Mouse (Mus musculus) heart, embryonic 12.5 days (tissue): Measurements from ENCODE around the gene Tbc1d16. TPM values are rescaled to one million over a fixed set of nuclear protein-coding genes. Genes with fewer than 3 reads are reported as not detected.
A peak's percentile ranks its signal among the peaks of the same experiment; 100 is the strongest.

Source experiments
- ATAC-seq: fragments of 200-750 bp; cut with Nextera tagmentation; 2 replicates; pipeline ENCODE4 v1.8.0; 2017; ENCODE audit warnings: moderate TSS enrichment, moderate library complexity; ENCODE audit not compliant: insufficient number of reproducible peaks, low FRiP score
- H3K27ac ChIP-seq: fragments of 300-500 bp; sonication (generic); 2 replicates; pipeline ENCODE4 v1.5.1; 2016; ENCODE audit warnings: mild to moderate bottlenecking, moderate library complexity; ENCODE audit not compliant: poor library complexity, severe bottlenecking
- H3K27me3 ChIP-seq: fragments of 300-500 bp; sonication (generic); replicated peaks from 2 replicates; pipeline ENCODE4 v1.6.1; 2016; ENCODE audit warnings: mild to moderate bottlenecking, moderate library complexity
- H3K36me3 ChIP-seq: fragments of 300-500 bp; sonication (generic); 2 replicates; pipeline ENCODE4 v1.6.1; 2016; ENCODE audit warnings: mild to moderate bottlenecking, moderate library complexity
- H3K4me1 ChIP-seq: fragments of 300-500 bp; sonication (generic); replicated peaks from 2 replicates; pipeline ENCODE4 v1.6.1; 2016; ENCODE audit warnings: mild to moderate bottlenecking
- H3K4me2 ChIP-seq: fragments of 300-500 bp; sonication (generic); 2 replicates; pipeline ENCODE4 v1.6.1; 2016; ENCODE audit warnings: mild to moderate bottlenecking, moderate library complexity
- H3K4me3 ChIP-seq: fragments of 300-500 bp; sonication (generic); 2 replicates; pipeline ENCODE4 v1.5.1; 2016; ENCODE audit warnings: mild to moderate bottlenecking
- H3K9ac ChIP-seq: fragments of 300-500 bp; sonication (generic); 2 replicates; pipeline ENCODE4 v1.6.1; 2016; ENCODE audit warnings: mild to moderate bottlenecking, moderate library complexity
- H3K9me3 ChIP-seq: fragments of 300-500 bp; sonication (generic); replicated peaks from 2 replicates; pipeline ENCODE4 v1.6.1; 2016; ENCODE audit warnings: mild to moderate bottlenecking, moderate library complexity
- WGBS: fragments of 180-500 bp; shearing (Covaris S2); methylation state at CpG from one replicate; pipeline ENCODE4 v1.1.7; 2016; 5-methylcytosine and 5-hydroxymethylcytosine counted together
- polyA plus RNA-seq: library from polyadenylated mRNA; unstranded; fragments of >200 nt; fragmentation: Nextera tagmentation; extraction: Ambion mirVana; gene quantifications from 2 replicates; pipeline ENCODE4 v1.2.1, GENCODE M21; 2016

Tbc1d16 gene
- polyA plus RNA-seq, 1 experiment from 2014 or later = 7.5 TPM

DNA sequence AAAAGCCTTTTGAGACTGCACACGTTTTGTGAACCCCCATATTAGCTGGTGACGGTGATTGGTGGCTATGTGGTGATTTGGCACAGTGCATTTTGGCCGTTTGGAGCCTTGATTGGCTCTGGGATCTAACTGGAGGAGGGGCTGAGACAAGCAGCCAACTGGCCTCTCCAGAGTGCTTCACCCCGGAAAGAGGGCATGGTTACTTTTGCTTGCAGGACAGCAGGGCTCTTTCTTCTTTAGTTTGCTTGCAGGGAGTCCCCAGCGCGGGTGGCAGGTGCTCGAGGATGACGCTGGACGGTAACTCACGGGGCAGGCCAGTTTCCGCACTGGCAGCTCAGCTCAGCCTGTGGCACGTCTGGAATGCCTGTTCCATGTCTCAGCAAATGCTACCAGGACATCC is 101.2 kb downstream of the Tbc1d16 start:
- Histone ChIP-seq H3K27me3 (peaks cover 23% of the 10 kb centered on the region), H3K27ac (peak overlapping the region; percentile 3), H3K36me3 (no peaks in the 10 kb centered on the region), H3K4me2 (no peak overlapping the region), H3K9me3 (no peaks in the 10 kb centered on the region), H3K9ac (0 out of 2 replicates have a peak overlapping the region, but pooled peaks have one; percentile 9), H3K4me1 (peaks cover 63% of the 10 kb centered on the region), H3K4me3 (no peak overlapping the region)
- WGBS = 35% methylated on average over 12 of the region's 12 CpGs
- ATAC-seq = no peak

DNA sequence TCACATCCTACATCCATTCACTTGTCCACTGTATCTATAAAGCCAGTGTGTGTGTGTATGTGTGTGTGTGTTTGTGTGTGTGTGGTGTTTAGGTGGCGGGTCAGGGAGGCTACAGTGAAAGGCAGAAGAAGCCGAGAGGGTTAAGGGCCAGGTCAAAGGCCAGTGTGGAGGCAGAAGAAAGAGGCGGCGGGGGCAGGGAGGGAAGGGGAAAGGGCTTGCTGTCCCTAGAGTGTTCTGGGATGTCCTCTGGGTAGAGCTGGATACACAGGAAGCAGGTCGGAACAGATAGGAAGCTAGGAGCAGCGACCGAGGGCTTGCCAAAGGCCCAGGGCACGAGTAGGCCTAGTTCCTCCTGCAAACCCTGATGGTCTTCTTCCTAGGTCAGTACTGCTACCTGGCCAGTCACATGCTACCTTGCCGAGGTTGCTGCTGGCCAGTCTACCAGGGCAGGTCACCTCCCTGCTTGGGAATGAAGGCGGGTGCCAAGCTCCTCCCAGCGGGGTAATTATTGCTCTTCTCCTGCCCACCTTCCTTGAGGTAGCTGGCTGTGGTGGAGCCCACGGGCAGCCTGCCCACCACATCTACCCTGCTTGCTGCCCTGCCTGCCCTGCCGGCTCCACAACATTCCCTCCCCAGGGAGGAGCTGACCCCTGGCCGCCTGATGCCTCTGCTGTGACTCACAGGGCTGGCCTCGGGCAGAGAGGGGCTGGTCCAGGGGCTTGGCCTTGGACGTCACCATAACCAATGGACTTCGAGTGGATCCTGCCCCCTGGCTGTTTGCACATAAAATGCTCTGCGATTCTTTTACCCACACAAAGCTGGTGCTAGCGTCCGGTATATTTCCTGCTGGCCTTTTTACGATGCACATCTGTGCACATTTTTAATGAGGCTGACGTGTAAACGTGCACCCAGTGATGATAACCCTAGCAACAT is 102.1 kb downstream of the Tbc1d16 start:
- 38% methylated on average over 23 of the region's 23 CpGs for WGBS
- Histone ChIP-seq H3K4me1 (peaks cover 63% of the 10 kb centered on the region), H3K4me3 (no peak overlapping the region), H3K9ac (no peak overlapping the region), H3K27me3 (peaks cover 23% of the 10 kb centered on the region), H3K36me3 (no peaks in the 10 kb centered on the region), H3K4me2 (peak overlapping the region; percentile 43), H3K9me3 (no peaks in the 10 kb centered on the region), H3K27ac (no peak overlapping the region)
- ATAC-seq = peak; percentile 83

DNA sequence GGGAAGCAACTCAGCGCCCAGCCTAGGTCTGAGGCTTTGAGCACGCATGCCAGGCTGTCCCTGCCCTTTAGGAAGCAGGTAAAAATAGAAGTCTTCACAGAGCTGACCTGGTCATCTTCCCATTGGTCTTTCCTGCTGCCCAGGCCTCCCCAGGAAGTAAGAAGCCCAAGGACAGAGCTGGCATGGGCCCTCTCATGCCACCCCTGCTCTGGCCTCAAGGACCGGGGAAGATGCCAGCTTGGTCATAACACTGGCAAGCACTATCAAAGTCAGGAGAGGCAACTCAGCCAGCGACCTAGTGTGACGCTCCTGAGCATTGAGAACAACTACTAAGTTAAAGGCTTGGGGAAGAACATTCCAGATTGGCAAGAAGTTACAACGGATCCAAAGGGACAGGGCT is 103.8 kb downstream of the Tbc1d16 start:
- Histone ChIP-seq H3K27me3 (peaks cover 20% of the 10 kb centered on the region), H3K4me3 (no peak overlapping the region), H3K9me3 (no peaks in the 10 kb centered on the region), H3K36me3 (no peaks in the 10 kb centered on the region), H3K9ac (no peak overlapping the region), H3K4me1 (peaks cover 51% of the 10 kb centered on the region), H3K27ac (no peak overlapping the region), H3K4me2 (no peak overlapping the region)
- no peak for ATAC-seq
- 80% methylated on average over 6 of the region's 6 CpGs for WGBS

GRCm38 (mm10) chr11:119123522-119124319 is 104.6 kb downstream of the Tbc1d16 start:
- H3K4me2 ChIP-seq = no peak overlapping the region
- H3K4me3 ChIP-seq = no peak overlapping the region
- no peak overlapping the region for H3K9ac ChIP-seq
- no peak overlapping the region for H3K27ac ChIP-seq
- peaks cover 50% of the 10 kb centered on the region for H3K4me1 ChIP-seq
- no peak for ATAC-seq
- 56% methylated on average over 5 of the region's 5 CpGs for WGBS
- peaks cover 19% of the 10 kb centered on the region for H3K27me3 ChIP-seq
- H3K9me3 ChIP-seq = no peaks in the 10 kb centered on the region
- H3K36me3 ChIP-seq = no peaks in the 10 kb centered on the region

GRCm38 (mm10) chr11:119122396-119122795 is 105.9 kb downstream of the Tbc1d16 start:
- Histone ChIP-seq H3K4me2 (no peak overlapping the region), H3K9ac (no peak overlapping the region), H3K4me3 (no peak overlapping the region), H3K27me3 (peaks cover 21% of the 10 kb centered on the region), H3K9me3 (no peaks in the 10 kb centered on the region), H3K27ac (no peak overlapping the region), H3K36me3 (no peaks in the 10 kb centered on the region), H3K4me1 (peaks cover 48% of the 10 kb centered on the region)
- ATAC-seq = no peak
- 71% methylated on average over 5 of the region's 5 CpGs for WGBS

- H3K27me3 ChIP-seq = peaks cover 21% of the 10 kb centered on the region
- H3K4me2 ChIP-seq = no peak overlapping the region
- no peaks in the 10 kb centered on the region for H3K36me3 ChIP-seq
- H3K27ac ChIP-seq = no peak overlapping the region
- WGBS = 30% methylated on average over 7 of the region's 7 CpGs
- ATAC-seq = no peak
- H3K4me3 ChIP-seq = no peak overlapping the region
- H3K4me1 ChIP-seq = peaks cover 28% of the 10 kb centered on the region
- no peak overlapping the region for H3K9ac ChIP-seq
- H3K9me3 ChIP-seq = no peaks in the 10 kb centered on the region
These were observed 109.4 kb downstream of the Tbc1d16 start for GRCm38 (mm10) chr11:119118905-119119304.

DNA sequence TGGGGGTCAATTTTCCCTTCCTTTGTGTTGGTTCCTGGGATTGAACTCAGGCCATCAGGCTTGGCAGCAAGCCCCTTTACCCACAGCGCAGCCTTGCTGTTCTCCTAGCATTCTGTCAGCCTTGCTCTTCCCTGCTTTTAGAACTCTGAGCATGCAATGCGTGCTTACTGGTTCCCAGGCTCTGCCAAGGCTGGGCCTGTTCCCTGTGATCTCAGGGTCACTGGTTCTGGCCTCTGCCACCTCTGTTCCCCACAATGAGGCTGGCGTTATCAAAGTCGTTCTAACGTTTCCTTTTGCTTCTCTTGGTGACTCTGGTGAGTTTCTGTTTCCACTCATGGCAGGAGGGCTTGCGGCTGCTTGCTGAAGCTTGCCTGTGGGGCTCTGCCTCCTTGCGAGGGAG is 110.4 kb downstream of the Tbc1d16 start:
- ATAC-seq = no peak
- no peak overlapping the region for H3K27ac ChIP-seq
- H3K27me3 ChIP-seq = peaks cover 21% of the 10 kb centered on the region

DNA sequence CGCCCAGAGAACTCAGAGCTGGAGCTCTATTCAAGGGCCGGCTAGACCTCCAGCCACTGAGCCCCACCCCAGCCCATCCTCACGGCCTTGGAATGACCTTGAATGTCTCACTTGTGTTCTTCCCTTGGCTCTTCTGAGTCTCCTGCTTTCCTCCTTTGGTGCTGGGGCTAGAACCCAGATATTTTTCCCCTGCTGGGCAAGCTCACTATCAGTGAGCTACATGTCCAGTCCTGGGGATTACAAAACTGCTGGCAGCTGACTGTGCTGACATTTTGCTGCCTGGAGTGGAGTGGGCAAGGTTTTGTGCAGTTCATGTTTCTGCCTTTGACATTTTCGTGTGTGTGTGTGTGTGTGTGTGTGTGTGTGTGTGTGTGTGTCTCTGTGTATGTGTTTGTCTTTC is 111.3 kb downstream of the Tbc1d16 start:
- peaks cover 26% of the 10 kb centered on the region for H3K4me1 ChIP-seq
- ATAC-seq = no peak
- H3K9me3 ChIP-seq = 0 out of 2 replicates have a peak, but pooled peaks cover 7% of the 10 kb centered on the region
- no peak overlapping the region for H3K27ac ChIP-seq
- peaks cover 13% of the 10 kb centered on the region for H3K27me3 ChIP-seq
- H3K36me3 ChIP-seq = no peaks in the 10 kb centered on the region
- H3K9ac ChIP-seq = no peak overlapping the region
- no peak overlapping the region for H3K4me2 ChIP-seq
- no peak overlapping the region for H3K4me3 ChIP-seq
- 46% methylated on average over 4 of the region's 4 CpGs for WGBS

More for the DNA sequence above, 110.4 kb downstream of the Tbc1d16 start:
- Histone ChIP-seq H3K9ac (no peak overlapping the region), H3K36me3 (no peaks in the 10 kb centered on the region), H3K4me1 (peaks cover 26% of the 10 kb centered on the region), H3K4me2 (no peak overlapping the region), H3K9me3 (0 out of 2 replicates have a peak, but pooled peaks cover 3% of the 10 kb centered on the region), H3K4me3 (no peak overlapping the region)
- 54% methylated on average over 7 of the region's 7 CpGs for WGBS

DNA sequence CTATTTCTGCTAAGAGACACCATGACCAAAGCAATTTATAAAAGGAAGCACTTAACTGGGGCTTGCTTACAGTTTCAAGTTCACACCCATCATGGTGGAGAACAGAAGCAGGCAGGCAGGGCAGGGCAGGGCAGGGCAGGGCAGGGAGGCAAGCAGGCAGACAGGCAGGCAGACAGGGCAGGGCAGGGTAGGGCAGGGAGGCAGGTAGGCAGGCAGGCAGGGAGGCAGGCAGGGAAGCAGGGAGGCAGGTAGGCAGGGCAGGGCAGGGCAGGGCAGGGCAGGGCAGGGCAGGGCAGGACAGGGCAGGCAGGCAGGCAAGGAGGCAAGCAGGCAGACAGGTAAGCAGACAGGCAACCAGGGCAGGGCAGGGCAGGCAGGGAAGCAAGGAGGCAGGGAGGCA is 115.6 kb downstream of the Tbc1d16 start:
- Histone ChIP-seq H3K27me3 (peaks cover 8% of the 10 kb centered on the region; the same call in 1 of the 2 replicates), H3K36me3 (no peaks in the 10 kb centered on the region), H3K9me3 (0 out of 2 replicates have a peak, but pooled peaks cover 7% of the 10 kb centered on the region), H3K27ac (no peak overlapping the region), H3K4me3 (no peak overlapping the region), H3K4me2 (no peak overlapping the region), H3K9ac (no peak overlapping the region), H3K4me1 (peaks cover 9% of the 10 kb centered on the region; the same call in 1 of the 2 replicates)
- no peak for ATAC-seq

- no peak overlapping the region for H3K4me3 ChIP-seq
- H3K4me2 ChIP-seq = no peak overlapping the region
- no peak overlapping the region for H3K9ac ChIP-seq
- WGBS = 17% methylated on average over 7 of the region's 7 CpGs
- 0 out of 2 replicates have a peak, but pooled peaks cover 7% of the 10 kb centered on the region for H3K9me3 ChIP-seq
- H3K27ac ChIP-seq = no peak overlapping the region
- H3K4me1 ChIP-seq = peaks cover 8% of the 10 kb centered on the region
- H3K36me3 ChIP-seq = no peaks in the 10 kb centered on the region
- H3K27me3 ChIP-seq = peaks cover 10% of the 10 kb centered on the region; the same call in 1 of the 2 replicates
- ATAC-seq = no peak
These were observed 117.0 kb downstream of the Tbc1d16 start for GRCm38 (mm10) chr11:119111345-119111744.
